Mouse (Mus musculus): ENCODE data around the gene Cd5. TPM values are rescaled to one million over a fixed set of nuclear protein-coding genes. Genes with fewer than 3 reads are reported as not detected.
A peak's percentile ranks its signal among the peaks of the same experiment; 100 is the strongest.

Gene Cd5
- polyA plus RNA-seq, 1 experiment from 2014 or later, result 0.24 TPM

DNA sequence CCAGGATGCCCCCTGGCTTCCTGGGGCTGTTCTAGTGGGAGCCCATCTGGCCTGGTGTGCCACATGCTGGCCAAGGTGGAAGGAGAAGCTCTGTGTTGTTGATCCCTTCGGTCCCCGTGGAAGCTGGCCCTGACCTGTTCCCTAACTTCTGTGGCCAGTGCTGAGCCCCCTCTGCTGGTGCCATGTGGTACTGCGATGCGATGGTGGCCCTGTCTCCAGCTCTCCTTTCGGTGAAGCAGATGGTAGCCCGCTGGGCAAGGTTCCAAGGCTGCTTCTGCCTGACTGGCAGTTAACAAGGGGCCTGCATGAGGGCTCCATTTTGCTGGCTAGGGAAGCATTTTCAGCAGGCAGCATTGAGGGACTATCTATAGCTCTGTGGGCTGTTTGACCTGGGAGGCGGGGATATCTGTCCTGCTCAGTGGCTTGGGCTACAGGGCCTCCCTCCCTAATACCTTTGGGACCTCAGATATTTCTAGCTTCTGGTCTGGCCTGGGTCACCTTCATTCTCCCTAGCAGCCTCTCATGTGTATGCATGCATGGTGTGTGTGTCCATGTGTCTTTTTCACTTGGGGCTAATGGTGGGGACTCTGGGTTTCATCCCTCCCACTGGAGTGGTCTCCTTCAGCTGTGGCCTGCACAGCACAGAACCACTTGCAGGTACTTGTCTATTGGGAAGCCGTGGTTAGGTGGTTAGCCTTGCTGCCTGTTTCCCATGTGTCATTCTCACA is 29.3 kb downstream of the Cd5 start:
- H3K9me3 ChIP-seq, result no peaks in the 10 kb centered on the region
- H3K4me3 ChIP-seq (replicated peaks), result no peak overlapping the region
- H3K36me3 ChIP-seq, result peaks cover 59% of the 10 kb centered on the region
- H3K27me3 ChIP-seq, result no peaks in the 10 kb centered on the region
- WGBS, result 18% methylated on average over 8 of the region's 8 CpGs
- peaks cover 33% of the 10 kb centered on the region for H3K4me1 ChIP-seq (replicated peaks)
- ATAC-seq, result peak; percentile 84
- H3K4me2 ChIP-seq (replicated peaks), result no peak overlapping the region
- peak overlapping the region; percentile 90 for H3K27ac ChIP-seq
- H3K9ac ChIP-seq (replicated peaks), result no peak overlapping the region; the same call in 1 of the 2 replicates

DNA sequence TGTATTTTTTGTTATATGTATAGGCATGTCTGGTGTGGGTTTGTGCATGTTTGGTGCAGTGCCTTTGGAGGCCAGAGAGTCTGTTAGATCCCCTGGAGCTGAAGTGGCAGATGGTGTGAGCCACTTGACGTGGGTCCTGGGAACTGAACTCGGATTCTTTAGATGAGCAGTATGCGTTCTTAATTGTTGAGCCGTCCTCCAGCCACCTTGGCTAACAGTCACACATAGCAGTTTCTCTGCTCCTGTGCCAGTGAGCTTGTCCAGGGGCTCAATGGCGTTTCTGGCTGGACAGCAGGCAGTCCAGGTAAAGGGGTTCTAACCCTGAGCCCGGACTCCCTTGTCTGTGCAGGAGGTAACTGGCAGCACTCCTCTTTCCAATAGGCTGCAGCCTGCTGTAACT is 29.9 kb downstream of the Cd5 start:
- Histone ChIP-seq H3K4me3 (replicated peaks) (no peak overlapping the region), H3K27ac (peak overlapping the region; percentile 90), H3K36me3 (peaks cover 57% of the 10 kb centered on the region), H3K9me3 (no peaks in the 10 kb centered on the region), H3K4me1 (replicated peaks) (peaks cover 29% of the 10 kb centered on the region), H3K9ac (replicated peaks) (no peak overlapping the region), H3K27me3 (no peaks in the 10 kb centered on the region), H3K4me2 (replicated peaks) (no peak overlapping the region)
- 63% methylated on average over 6 of the region's 6 CpGs for WGBS
- no peak for ATAC-seq

DNA sequence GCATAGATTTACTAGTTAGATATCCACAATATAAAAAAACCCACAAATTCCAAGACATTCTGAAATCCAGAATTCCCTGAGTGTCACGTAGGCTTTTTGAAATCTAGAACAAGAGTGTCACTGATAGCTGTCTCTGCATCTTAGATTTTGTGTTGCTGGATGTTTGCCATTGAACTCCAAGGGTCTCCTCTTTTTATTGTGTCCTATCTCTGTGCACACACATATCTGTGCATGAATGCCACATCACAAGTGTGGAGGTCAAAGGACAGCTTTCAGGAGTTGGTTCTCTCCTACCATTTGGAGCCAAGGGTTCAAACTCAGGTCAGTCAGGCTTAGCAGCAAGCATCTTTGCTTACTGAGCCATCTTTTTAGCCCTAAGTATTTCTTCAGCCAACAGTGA is 30.9 kb downstream of the Cd5 start:
- Histone ChIP-seq H3K4me2 (replicated peaks) (no peak overlapping the region), H3K27ac (no peak overlapping the region), H3K9ac (replicated peaks) (no peak overlapping the region), H3K4me3 (replicated peaks) (no peak overlapping the region), H3K4me1 (replicated peaks) (peaks cover 29% of the 10 kb centered on the region), H3K36me3 (peaks cover 50% of the 10 kb centered on the region), H3K9me3 (no peaks in the 10 kb centered on the region), H3K27me3 (no peaks in the 10 kb centered on the region)
- WGBS, result 89% methylated on average over 1 of the region's 1 CpGs
- ATAC-seq, result no peak

DNA sequence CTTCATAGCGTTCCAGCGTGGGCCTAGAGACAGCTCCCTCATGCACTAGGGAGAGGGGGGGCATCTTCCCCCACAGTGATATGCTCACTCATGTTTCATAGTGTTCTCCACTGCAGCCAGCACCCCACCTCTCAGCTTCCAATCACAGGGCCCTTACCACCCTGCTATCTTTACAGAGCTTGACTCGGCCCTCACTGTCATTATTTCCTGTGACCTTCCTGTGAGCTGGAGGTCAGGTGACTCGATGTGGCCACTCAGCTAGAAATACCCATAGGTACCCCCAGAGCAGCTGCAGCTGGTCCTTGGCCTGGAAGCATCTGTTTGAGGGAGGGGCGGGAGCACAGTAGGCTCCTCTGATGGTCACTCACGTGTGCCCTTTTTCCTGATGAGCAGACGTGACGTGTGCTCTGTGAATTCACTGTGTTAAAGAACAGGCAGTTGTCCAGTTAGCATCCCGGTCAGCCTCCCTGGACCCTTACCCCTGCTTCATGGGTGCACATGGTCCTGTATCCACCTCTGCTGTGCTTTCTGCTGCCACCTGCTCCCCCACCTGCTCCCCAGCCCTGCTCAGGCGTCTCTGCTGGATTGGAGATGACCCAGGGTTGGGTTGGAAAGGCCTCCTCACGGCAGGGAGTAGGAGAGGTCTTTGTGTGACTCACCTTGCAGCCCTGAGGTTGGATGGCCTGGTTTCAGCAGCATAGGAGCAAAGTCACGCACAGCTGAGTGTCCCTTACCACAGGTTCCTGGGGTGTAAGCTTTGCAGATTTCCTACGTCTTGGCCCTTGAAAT is 31.5 kb downstream of the Cd5 start:
- H3K4me2 ChIP-seq (replicated peaks), result no peak overlapping the region
- peaks cover 29% of the 10 kb centered on the region for H3K4me1 ChIP-seq (replicated peaks)
- H3K27ac ChIP-seq, result no peak overlapping the region
- no peaks in the 10 kb centered on the region for H3K9me3 ChIP-seq
- no peaks in the 10 kb centered on the region for H3K27me3 ChIP-seq
- peaks cover 44% of the 10 kb centered on the region for H3K36me3 ChIP-seq
- H3K9ac ChIP-seq (replicated peaks), result no peak overlapping the region
- no peak for ATAC-seq
- 82% methylated on average over 13 of the region's 13 CpGs for WGBS
- no peak overlapping the region for H3K4me3 ChIP-seq (replicated peaks)

DNA sequence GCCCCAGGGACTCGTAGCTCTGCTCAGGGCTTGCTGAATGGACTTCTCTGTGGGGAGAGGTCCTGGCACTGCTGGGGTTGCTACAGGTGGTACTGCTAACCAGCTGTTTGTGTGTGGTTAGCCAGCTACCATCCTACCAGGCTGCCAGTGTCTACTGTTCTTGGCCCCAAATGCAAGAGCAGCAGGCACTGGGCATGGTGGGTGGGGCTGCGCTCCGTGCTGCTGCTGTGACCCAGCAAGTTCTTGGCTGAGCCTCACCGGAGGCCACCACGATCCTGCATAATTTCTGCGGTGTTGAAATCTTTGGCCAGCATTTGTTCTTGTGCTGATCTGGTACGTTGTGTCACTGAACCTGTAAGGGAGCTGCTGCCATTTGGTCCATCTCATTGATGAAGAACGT is 35.3 kb downstream of the Cd5 start:
- peaks cover 42% of the 10 kb centered on the region for H3K4me1 ChIP-seq (replicated peaks)
- no peaks in the 10 kb centered on the region for H3K27me3 ChIP-seq
- H3K36me3 ChIP-seq, result peaks cover 26% of the 10 kb centered on the region
- no peak overlapping the region for H3K4me3 ChIP-seq (replicated peaks)
- H3K9ac ChIP-seq (replicated peaks), result no peak overlapping the region
- 91% methylated on average over 8 of the region's 8 CpGs for WGBS
- H3K9me3 ChIP-seq, result no peaks in the 10 kb centered on the region
- ATAC-seq, result no peak
- H3K27ac ChIP-seq, result no peak overlapping the region
- H3K4me2 ChIP-seq (replicated peaks), result no peak overlapping the region

DNA sequence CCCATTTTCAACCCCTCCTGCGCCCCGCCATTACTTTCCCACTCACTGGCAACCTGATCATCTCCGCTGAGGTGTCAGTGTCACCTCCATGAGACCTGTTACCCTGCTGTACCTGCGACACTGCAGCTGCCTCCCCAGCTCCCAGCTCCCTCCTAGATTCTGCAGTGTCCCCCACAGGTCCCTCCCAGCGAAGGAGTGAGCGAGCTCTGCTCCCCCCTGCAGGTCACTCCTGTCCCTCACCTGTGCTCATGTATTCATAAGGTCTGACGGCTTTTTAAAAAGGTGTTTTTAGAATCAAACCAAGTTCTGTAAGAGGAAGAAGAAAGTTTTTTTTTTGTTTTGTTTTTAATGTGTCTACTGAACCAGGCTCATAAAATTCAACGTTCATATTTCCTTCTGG is 36.7 kb downstream of the Cd5 start:
- no peaks in the 10 kb centered on the region for H3K9me3 ChIP-seq
- 89% methylated on average over 8 of the region's 8 CpGs for whole genome bisulfite sequencing
- no peak for ATAC-seq
- H3K27ac ChIP-seq, result no peak overlapping the region
- H3K4me3 ChIP-seq (replicated peaks), result no peak overlapping the region
- H3K4me1 ChIP-seq (replicated peaks), result peaks cover 55% of the 10 kb centered on the region
- H3K4me2 ChIP-seq (replicated peaks), result no peak overlapping the region
- H3K36me3 ChIP-seq, result peaks cover 14% of the 10 kb centered on the region
- no peaks in the 10 kb centered on the region for H3K27me3 ChIP-seq
- no peak overlapping the region for H3K9ac ChIP-seq (replicated peaks)

DNA sequence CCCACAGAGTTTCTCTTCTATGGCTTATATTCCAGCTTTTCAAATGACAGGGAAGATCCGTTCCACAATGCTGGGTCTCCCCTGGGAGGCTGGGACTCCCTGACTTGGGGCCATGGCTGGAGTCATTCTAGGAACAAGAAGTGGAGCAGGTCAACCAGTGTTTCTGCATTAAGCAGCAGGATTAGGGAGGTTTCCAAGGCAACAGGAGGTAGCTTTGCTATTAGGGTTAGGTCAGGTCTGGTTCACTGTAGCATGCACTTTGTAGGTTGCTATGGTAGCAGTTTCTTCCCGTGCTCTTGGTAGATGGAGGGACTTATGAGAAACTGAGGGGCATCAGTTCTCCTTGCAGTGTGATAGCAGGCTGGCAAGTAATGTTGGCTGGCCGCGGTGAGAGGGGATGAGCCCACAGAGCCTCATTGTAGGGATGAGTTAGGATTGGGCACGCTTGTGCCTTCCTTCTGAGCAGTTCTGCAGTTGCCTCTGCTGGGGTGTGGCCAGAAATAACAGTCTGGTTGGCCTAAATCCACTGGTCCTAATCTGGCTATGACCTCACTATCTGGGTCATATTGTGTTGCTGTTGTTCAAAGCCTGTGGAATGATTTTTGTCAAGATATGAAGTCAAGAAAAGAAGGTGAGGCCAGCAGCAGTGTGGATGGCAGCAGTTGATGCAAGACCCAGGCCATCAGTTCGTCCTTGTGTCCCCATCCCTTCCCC is 37.6 kb downstream of the Cd5 start:
- 35% methylated on average over 6 of the region's 6 CpGs for WGBS
- peak; percentile 48; the same call in 1 of the 2 replicates for ATAC-seq
- Histone ChIP-seq H3K4me3 (replicated peaks) (no peak overlapping the region), H3K4me2 (replicated peaks) (no peak overlapping the region), H3K9ac (replicated peaks) (no peak overlapping the region), H3K27me3 (no peaks in the 10 kb centered on the region), H3K27ac (peak overlapping the region; percentile 6; the same call in 1 of the 2 replicates), H3K36me3 (peaks cover 5% of the 10 kb centered on the region), H3K9me3 (no peaks in the 10 kb centered on the region), H3K4me1 (replicated peaks) (peaks cover 60% of the 10 kb centered on the region)

DNA sequence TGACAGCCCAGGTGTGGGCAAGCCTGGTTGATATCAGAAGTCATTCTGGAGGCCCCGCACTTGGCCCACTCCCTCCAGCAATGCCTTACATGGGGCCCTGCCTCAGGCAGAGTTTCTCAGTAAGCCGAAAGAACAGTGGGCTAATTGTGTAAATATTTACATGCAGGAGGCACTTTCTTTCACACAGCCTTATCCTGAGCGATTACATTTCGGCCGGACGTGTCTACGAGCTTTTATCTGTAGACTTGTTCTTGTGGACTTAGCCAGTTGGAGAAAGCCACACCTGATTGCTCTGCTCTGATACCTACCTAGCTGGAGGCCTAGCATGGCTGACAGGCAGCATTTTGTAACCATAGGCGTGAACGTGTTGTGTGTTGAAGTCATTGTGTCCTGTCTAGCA is 39.0 kb downstream of the Cd5 start:
- Histone ChIP-seq H3K9ac (replicated peaks) (no peak overlapping the region), H3K27me3 (no peaks in the 10 kb centered on the region), H3K27ac (peak overlapping the region; percentile 15; the same call in 1 of the 2 replicates), H3K9me3 (no peaks in the 10 kb centered on the region), H3K36me3 (peaks cover 3% of the 10 kb centered on the region; the same call in 1 of the 2 replicates), H3K4me2 (replicated peaks) (no peak overlapping the region), H3K4me1 (replicated peaks) (peaks cover 66% of the 10 kb centered on the region), H3K4me3 (replicated peaks) (no peak overlapping the region)
- whole genome bisulfite sequencing, result 65% methylated on average over 9 of the region's 9 CpGs
- ATAC-seq, result no peak

DNA sequence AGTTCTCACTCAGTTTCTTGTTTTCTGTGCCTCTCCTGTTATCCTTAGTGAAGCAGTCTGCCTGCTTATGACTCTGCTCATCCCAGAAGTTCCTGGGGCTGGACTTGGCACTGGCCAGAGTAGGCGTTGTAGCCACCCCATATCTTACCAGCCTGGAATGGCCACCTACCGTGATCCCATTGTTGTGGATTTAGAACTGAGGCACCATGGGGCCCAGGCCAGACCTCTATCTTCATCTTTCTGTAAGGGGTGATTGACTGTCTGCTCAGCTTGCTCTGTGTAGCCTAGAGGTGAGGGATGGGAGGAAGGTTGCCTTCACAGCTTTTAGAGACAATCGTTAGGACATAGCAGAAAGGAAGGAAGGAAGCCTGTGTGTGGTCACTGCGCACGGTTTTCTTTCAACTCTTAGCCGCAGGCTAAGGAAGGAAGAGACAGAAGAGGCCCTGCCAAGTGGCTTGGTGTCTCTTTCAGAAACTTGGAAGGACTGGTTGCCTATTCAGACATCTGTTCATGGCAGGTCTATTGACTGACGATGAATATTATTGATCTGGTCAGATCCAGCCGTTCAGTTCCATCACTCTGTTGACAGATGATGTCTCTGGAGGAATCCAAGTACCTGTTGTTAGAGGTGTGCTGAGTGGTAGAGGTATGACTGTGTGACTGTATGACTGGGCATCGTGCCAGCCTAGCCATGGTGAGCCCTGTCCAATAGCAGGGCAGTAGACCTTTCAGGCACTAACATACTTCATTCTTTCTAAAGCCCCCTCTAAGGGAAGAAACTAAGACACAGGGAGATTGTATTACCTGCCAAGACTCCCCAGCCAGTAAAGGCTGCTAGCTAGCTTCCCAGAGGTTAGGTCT is 40.4 kb downstream of the Cd5 start:
- H3K4me1 ChIP-seq (replicated peaks), result peaks cover 67% of the 10 kb centered on the region
- no peaks in the 10 kb centered on the region for H3K9me3 ChIP-seq
- no peak overlapping the region for H3K27ac ChIP-seq
- H3K4me2 ChIP-seq (replicated peaks), result no peak overlapping the region
- H3K36me3 ChIP-seq, result peaks cover 3% of the 10 kb centered on the region; the same call in 1 of the 2 replicates
- ATAC-seq, result no peak
- no peaks in the 10 kb centered on the region for H3K27me3 ChIP-seq
- no peak overlapping the region for H3K9ac ChIP-seq (replicated peaks)
- 74% methylated on average over 9 of the region's 9 CpGs for WGBS
- no peak overlapping the region for H3K4me3 ChIP-seq (replicated peaks)

DNA sequence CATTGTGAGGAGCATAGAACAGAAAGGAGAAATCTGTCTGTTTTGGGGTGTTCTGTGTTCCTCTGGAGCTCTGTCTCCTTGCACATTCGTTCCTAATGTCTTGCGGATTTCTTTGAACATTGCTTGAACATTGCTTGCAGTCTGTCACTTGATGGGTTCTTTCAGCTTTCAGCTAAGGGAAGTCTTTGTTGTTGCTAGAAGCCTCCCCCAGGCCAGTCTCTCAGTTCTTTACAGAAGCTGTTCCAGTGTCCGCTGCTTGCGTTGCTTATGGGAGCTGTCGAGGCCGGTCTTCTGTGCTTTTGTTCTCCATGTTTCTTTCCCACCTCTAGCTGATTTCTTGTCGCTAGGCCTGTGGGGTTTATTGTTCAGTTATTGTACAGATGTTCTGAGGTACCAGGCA is 43.0 kb downstream of the Cd5 start:
- H3K36me3 ChIP-seq, result no peaks in the 10 kb centered on the region; the same call in 1 of the 2 replicates
- H3K27ac ChIP-seq, result peak overlapping the region; percentile 74
- 19% methylated on average over 7 of the region's 7 CpGs for WGBS
- no peaks in the 10 kb centered on the region for H3K27me3 ChIP-seq
- H3K4me2 ChIP-seq (replicated peaks), result peak overlapping the region; percentile 21
- peak overlapping the region; percentile 28 for H3K9ac ChIP-seq (replicated peaks)
- peak; percentile 39; the same call in 1 of the 2 replicates for ATAC-seq
- H3K4me1 ChIP-seq (replicated peaks), result peaks cover 68% of the 10 kb centered on the region
- H3K9me3 ChIP-seq, result no peaks in the 10 kb centered on the region
- H3K4me3 ChIP-seq (replicated peaks), result no peak overlapping the region

DNA sequence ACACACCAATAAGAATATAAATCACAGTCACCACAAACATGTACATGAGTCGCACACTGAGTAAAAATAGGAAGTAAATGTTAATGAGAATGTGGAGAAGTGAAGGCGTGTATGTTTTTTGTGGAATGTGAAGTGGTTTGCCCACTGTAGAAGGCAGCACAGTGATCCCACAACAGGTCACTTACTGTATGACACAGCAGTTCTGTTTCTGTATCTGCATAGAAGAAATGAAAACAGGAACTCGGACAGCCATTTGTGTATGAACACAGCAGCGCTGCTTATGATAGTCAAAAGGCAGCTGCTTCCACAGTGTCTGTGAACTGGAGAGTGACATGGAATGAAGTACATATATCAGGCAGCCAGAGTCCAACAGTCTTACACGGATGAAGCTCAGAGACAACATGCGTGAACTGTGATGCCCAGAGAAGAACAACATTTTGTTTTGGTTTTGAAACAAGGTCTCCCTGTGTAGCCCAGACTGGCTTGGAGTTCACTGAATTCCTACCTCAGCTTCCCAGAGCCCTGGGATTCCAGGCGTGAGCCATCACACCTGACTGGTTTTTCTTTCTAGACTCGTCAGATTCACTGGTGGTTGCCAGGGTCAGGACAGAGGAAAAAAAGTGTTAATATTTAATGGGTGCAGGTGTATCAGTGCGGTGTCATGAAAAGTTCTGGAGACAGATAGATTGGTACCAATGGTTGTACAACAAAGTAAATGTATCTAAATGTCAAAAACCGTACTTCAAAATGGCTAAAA is 44.7 kb downstream of the Cd5 start:
- no peaks in the 10 kb centered on the region; the same call in 1 of the 2 replicates for H3K36me3 ChIP-seq
- H3K4me3 ChIP-seq (replicated peaks), result no peak overlapping the region
- H3K9ac ChIP-seq (replicated peaks), result no peak overlapping the region
- H3K27me3 ChIP-seq, result no peaks in the 10 kb centered on the region
- H3K4me1 ChIP-seq (replicated peaks), result peaks cover 67% of the 10 kb centered on the region
- no peak for ATAC-seq
- H3K27ac ChIP-seq, result no peak overlapping the region
- H3K4me2 ChIP-seq (replicated peaks), result no peak overlapping the region
- 89% methylated on average over 10 of the region's 10 CpGs for WGBS
- H3K9me3 ChIP-seq, result no peaks in the 10 kb centered on the region
